In the genomic region with DNA sequence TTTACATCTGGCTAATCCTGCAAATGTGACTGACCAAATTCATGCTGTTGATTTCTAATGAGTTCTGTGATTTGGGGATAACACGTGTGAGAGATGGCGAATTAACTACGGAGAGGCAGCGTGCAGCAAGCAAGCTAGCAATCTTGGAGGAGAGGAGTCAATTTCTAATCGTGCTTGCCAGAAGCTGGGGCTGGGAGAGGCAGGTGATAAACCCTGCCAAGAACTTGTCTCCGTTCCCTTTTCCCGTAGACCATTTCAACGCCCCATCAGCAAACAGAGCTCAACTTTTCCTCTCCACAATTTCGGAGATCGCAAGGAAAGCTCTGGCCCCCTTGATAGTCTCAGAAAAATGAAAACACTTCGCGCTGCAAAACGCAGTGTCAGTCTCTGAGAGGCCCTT, we compare ENCODE assay signal across 10 mouse cellular contexts.
DNase-seq lines count a peak whose midpoint lies in the region; ATAC-seq and TF ChIP-seq lines count a peak whose summit lies in the region.
"Had no signal": no experiment of that assay in that cellular context is flagged by ENCODE, and none has a peak within 500 bp of the region (broad histone marks: within the 10 kb centered on the region; RNA-seq: fewer than 3 reads in every experiment).

No protein-coding gene starts in this region.

- H3K27ac ChIP-seq in forebrain, embryonic 12.5 days: peak overlapping the region; percentile 25
- peak overlapping the region; percentile 4; the same call in 1 of the 2 replicates for H3K27ac ChIP-seq in midbrain, embryonic 16.5 days (ENCODE audit: low read length)
- no peak overlapping the region for H3K27ac ChIP-seq in cerebellum, adult 2 months (ENCODE audit: insufficient read depth, low read length)
- H3K27ac ChIP-seq in liver, embryonic 12.5 days: no peak overlapping the region

- H3K4me3 ChIP-seq in forebrain, embryonic 12.5 days (replicated peaks): no peak overlapping the region
- no peak overlapping the region for H3K4me3 ChIP-seq in midbrain, embryonic 16.5 days (ENCODE audit: low read depth, low read length)
- H3K4me3 ChIP-seq in cerebellum, adult 2 months (replicated peaks; ENCODE audit: insufficient read depth, low read depth, low read length): no peak overlapping the region
- no peak overlapping the region for H3K4me3 ChIP-seq in liver, embryonic 12.5 days

- peak; percentile 23 for DNase-seq in kidney, postnatal 10 days
- DNase-seq in kidney, adult 8-10 months: no peak
- DNase-seq in heart, postnatal 4 days: peak; percentile 31
- no peak for DNase-seq in cerebellum, adult 11 months
- DNase-seq in cerebellum, adult 2 months: no peak
- DNase-seq: cerebellum, adult 9-11 months had no signal

- TF ChIP-seq POLR2A in cerebellum, adult 2 months (IDR thresholded peaks at IDR 0.05; ENCODE audit: borderline replicate concordance, insufficient read depth, low read length): no peak

- H3K36me3 ChIP-seq in forebrain, embryonic 12.5 days (replicated peaks): 0 out of 2 replicates have a peak, but pooled peaks cover 5% of the 10 kb centered on the region
- no peaks in the 10 kb centered on the region for H3K36me3 ChIP-seq in midbrain, embryonic 16.5 days (ENCODE audit: control insufficient read depth, insufficient read depth, low read length)
- H3K36me3 ChIP-seq in liver, embryonic 12.5 days: no peaks in the 10 kb centered on the region
- H3K36me3 ChIP-seq: G1E had no signal

- ATAC-seq in forebrain, embryonic 12.5 days (ENCODE audit: low FRiP score): no peak
- no peak for ATAC-seq in midbrain, embryonic 16.5 days
- no peak for ATAC-seq in liver, embryonic 12.5 days

- WGBS in forebrain, embryonic 12.5 days: 46% methylated on average over 13 of the region's 13 CpGs
- WGBS in midbrain, embryonic 16.5 days: 24% methylated on average over 13 of the region's 13 CpGs
- whole genome bisulfite sequencing in cerebellum, adult 2 months: 23% methylated on average over 13 of the region's 13 CpGs
- WGBS in liver, embryonic 12.5 days (ENCODE audit: insufficient replicate concordance): 22% methylated on average over 13 of the region's 13 CpGs

- peaks cover 54% of the 10 kb centered on the region for H3K4me1 ChIP-seq in forebrain, embryonic 12.5 days
- peaks cover 42% of the 10 kb centered on the region for H3K4me1 ChIP-seq in midbrain, embryonic 16.5 days (ENCODE audit: control insufficient read depth, insufficient read depth, low read length)
- H3K4me1 ChIP-seq in cerebellum, adult 2 months (ENCODE audit: control insufficient read depth, insufficient read depth, low read length): no peaks in the 10 kb centered on the region
- peaks cover 7% of the 10 kb centered on the region; the same call in 1 of the 2 replicates for H3K4me1 ChIP-seq in liver, embryonic 12.5 days

- H3K9me3 ChIP-seq in forebrain, embryonic 12.5 days: 0 out of 2 replicates have a peak, but pooled peaks cover 2% of the 10 kb centered on the region
- no peaks in the 10 kb centered on the region for H3K9me3 ChIP-seq in midbrain, embryonic 16.5 days (replicated peaks; ENCODE audit: control insufficient read depth, low read length, poor library complexity, severe bottlenecking)
- 0 out of 2 replicates have a peak, but pooled peaks cover 4% of the 10 kb centered on the region for H3K9me3 ChIP-seq in liver, embryonic 12.5 days (replicated peaks)
- H3K9me3 ChIP-seq: G1E had no signal

- H3K9ac ChIP-seq in forebrain, embryonic 12.5 days: no peak overlapping the region
- peak overlapping the region; percentile 33; the same call in 1 of the 2 replicates for H3K9ac ChIP-seq in midbrain, embryonic 16.5 days (ENCODE audit: low read depth, low read length)
- H3K9ac ChIP-seq in liver, embryonic 12.5 days: no peak overlapping the region

- no peak for TF ChIP-seq CTCF in cerebellum, adult 2 months (IDR thresholded peaks at IDR 0.05; ENCODE audit: borderline replicate concordance, insufficient read depth, low read depth, low read length)

- no peak overlapping the region for H3K4me2 ChIP-seq in forebrain, embryonic 12.5 days
- peak overlapping the region; percentile 4; the same call in 1 of the 2 replicates for H3K4me2 ChIP-seq in midbrain, embryonic 16.5 days (ENCODE audit: low read length)
- no peak overlapping the region for H3K4me2 ChIP-seq in liver, embryonic 12.5 days

- no peaks in the 10 kb centered on the region for H3K27me3 ChIP-seq in forebrain, embryonic 12.5 days
- no peaks in the 10 kb centered on the region for H3K27me3 ChIP-seq in midbrain, embryonic 16.5 days (ENCODE audit: control insufficient read depth, insufficient read depth, low read depth, low read length)
- H3K27me3 ChIP-seq in cerebellum, adult 2 months (ENCODE audit: control insufficient read depth, insufficient read depth, low read length): no peaks in the 10 kb centered on the region
- no peaks in the 10 kb centered on the region for H3K27me3 ChIP-seq in liver, embryonic 12.5 days (replicated peaks)

Comparison
In these comparisons a context has a peak if more than half of its experiments do, and no peak if none do; other contexts are left out.
1. DNase-seq: peak in kidney, postnatal 10 days (single experiment) and heart, postnatal 4 days (single experiment); none in kidney, adult 8-10 months (0 of 2), cerebellum, adult 11 months (single experiment) and cerebellum, adult 2 months (0 of 2).
2. H3K27ac ChIP-seq: peak in forebrain, embryonic 12.5 days (single experiment) and midbrain, embryonic 16.5 days (single experiment); none in cerebellum, adult 2 months (single experiment) and liver, embryonic 12.5 days (single experiment).